Mouse (Mus musculus) CD4-positive, CD25-positive, alpha-beta regulatory T cell, adult 4 months (primary cell): ENCODE measurements around the gene Smndc1. TPM values are rescaled to one million over a fixed set of nuclear protein-coding genes. Genes with fewer than 3 reads are reported as not detected.

ENCODE experiments used
- ATAC-seq: one replicate; pipeline ENCODE4 v1.8.0; 2017
- polyA plus RNA-seq, 2 experiments: library from polyadenylated mRNA; unstranded; fragments of 100-300 nt; shearing (Covaris generic); gene quantifications; one replicate each; pipeline ENCODE4 v1.2.1; 2017

Smndc1 gene
- polyA plus RNA-seq, 2 experiments from 2014 or later, result 32.0 to 32.3 TPM

- ATAC-seq, result no peak
These were observed 12.0 kb downstream of the Smndc1 start for GRCm38 (mm10) chr19:53378421-53378820.

GRCm38 (mm10) chr19:53377652-53378051 lies 12.7 kb downstream of the Smndc1 start:
- ATAC-seq, result no peak

- no peak for ATAC-seq
These were observed 14.6 kb downstream of the Smndc1 start for GRCm38 (mm10) chr19:53375816-53376215.

- no peak for ATAC-seq
These were observed 15.1 kb downstream of the Smndc1 start for GRCm38 (mm10) chr19:53375299-53375698.

GRCm38 (mm10) chr19:53373570-53373969 lies 16.8 kb downstream of the Smndc1 start:
- ATAC-seq, result no peak

GRCm38 (mm10) chr19:53371666-53372065 lies 18.7 kb downstream of the Smndc1 start, which contains the start of gene Gm10197:
Gene Gm10197 (minus strand): TSS chr19:53371766.
- ATAC-seq, result no peak

- ATAC-seq, result no peak
These were observed 20.1 kb downstream of the Smndc1 start for GRCm38 (mm10) chr19:53370233-53370632.

- ATAC-seq, result peak; percentile 61
These were observed 20.8 kb downstream of the Smndc1 start for GRCm38 (mm10) chr19:53369469-53370043.

- ATAC-seq, result no peak
These were observed 23.5 kb downstream of the Smndc1 start for GRCm38 (mm10) chr19:53366881-53367280.

GRCm38 (mm10) chr19:53366057-53366775 lies 24.2 kb downstream of the Smndc1 start:
- ATAC-seq, result no peak

GRCm38 (mm10) chr19:53364963-53365362 lies 25.4 kb downstream of the Smndc1 start:
- no peak for ATAC-seq

GRCm38 (mm10) chr19:53364551-53364950 lies 25.8 kb downstream of the Smndc1 start:
- no peak for ATAC-seq

- no peak for ATAC-seq
These were observed 27.4 kb downstream of the Smndc1 start for GRCm38 (mm10) chr19:53362967-53363366.

- ATAC-seq, result no peak
These were observed 30.0 kb downstream of the Smndc1 start for GRCm38 (mm10) chr19:53360265-53360958.

GRCm38 (mm10) chr19:53359160-53360033 lies 31.0 kb downstream of the Smndc1 start:
- no peak for ATAC-seq

GRCm38 (mm10) chr19:53355065-53355464 lies 35.3 kb downstream of the Smndc1 start:
- ATAC-seq, result no peak

GRCm38 (mm10) chr19:53354271-53355000 lies 35.9 kb downstream of the Smndc1 start:
- ATAC-seq, result no peak

GRCm38 (mm10) chr19:53353864-53354263 lies 36.5 kb downstream of the Smndc1 start:
- no peak for ATAC-seq

- ATAC-seq, result no peak
These were observed 44.6 kb downstream of the Smndc1 start for GRCm38 (mm10) chr19:53345766-53346165.

- ATAC-seq, result no peak
These were observed 46.3 kb downstream of the Smndc1 start for GRCm38 (mm10) chr19:53344062-53344461.

GRCm38 (mm10) chr19:53343174-53343881 lies 47.0 kb downstream of the Smndc1 start:
- no peak for ATAC-seq
